Mouse (Mus musculus) liver, embryonic 14.5 days (tissue): ENCODE measurements at regions not wholly inside any gene's neighbourhood (a gene's known extent, or its start where the extent isn't known, plus 50 kb on each side); places are given as distances from the start of the nearest gene placed in this dataset.

ENCODE experiments used
- ATAC-seq: fragments of 200-750 bp; cut with Nextera tagmentation; 2 replicates; pipeline ENCODE4 v1.8.0; 2017; ENCODE audit warnings: moderate number of reproducible peaks, mild to moderate bottlenecking, moderate library complexity; ENCODE audit not compliant: insufficient read depth
- DNase-seq, 3 experiments: peaks; one replicate each; pipeline ENCODE4 v3.0.0-alpha.2; 2012 to 2013; ENCODE audit warnings: low read depth in 3 of 3, low spot score in 3 of 3
- H3K27ac ChIP-seq: fragments of 300-500 bp; sonication (generic); 2 replicates; pipeline ENCODE4 v1.5.1; 2014; ENCODE audit warnings: moderate library complexity, mild to moderate bottlenecking, control low read depth, inconsistent platforms
- H3K27me3 ChIP-seq: fragments of 300-500 bp; sonication (generic); 2 replicates; pipeline ENCODE4 v1.6.1; 2014; ENCODE audit warnings: mild to moderate bottlenecking, low read length, moderate library complexity; ENCODE audit not compliant: control insufficient read depth, insufficient read depth
- H3K36me3 ChIP-seq: fragments of 300-500 bp; sonication (generic); replicated peaks from 2 replicates; pipeline ENCODE4 v1.6.1; 2014; ENCODE audit warnings: low read depth; ENCODE audit not compliant: control insufficient read depth, insufficient read depth
- H3K4me1 ChIP-seq, 2 experiments: fragments of 200-500 bp in 1 of 2; fragments of 300-500 bp in 1 of 2; sonication (generic) in 1 of 2; replicated peaks; 2 replicates each; pipeline ENCODE4 v1.6.1; 2012 to 2014; ENCODE audit warnings: antibody characterized with exemption in 1 of 2, inconsistent platforms in 1 of 2, low read length in 1 of 2; ENCODE audit not compliant: control insufficient read depth in 2 of 2, insufficient read depth in 2 of 2
- H3K4me2 ChIP-seq: fragments of 300-500 bp; sonication (generic); 2 replicates; pipeline ENCODE4 v1.6.1; 2014; ENCODE audit warnings: low read depth, mild to moderate bottlenecking, control low read depth, moderate library complexity
- H3K4me3 ChIP-seq, 2 experiments: fragments of 200-500 bp in 1 of 2; fragments of 300-500 bp in 1 of 2; sonication (generic) in 1 of 2; 2 replicates each; pipeline ENCODE4 v1.5.1; 2012 to 2014; ENCODE audit warnings: low read depth in 2 of 2, low read length in 2 of 2, mild to moderate bottlenecking in 2 of 2, control low read depth in 1 of 2, inconsistent platforms in 1 of 2, moderate library complexity in 1 of 2; ENCODE audit not compliant: insufficient read depth in 1 of 2
- H3K9ac ChIP-seq: fragments of 300-500 bp; sonication (generic); replicated peaks from 2 replicates; pipeline ENCODE4 v1.6.1; 2014; ENCODE audit warnings: mild to moderate bottlenecking, control low read depth, moderate library complexity
- H3K9me3 ChIP-seq: fragments of 300-500 bp; sonication (generic); 2 replicates; pipeline ENCODE4 v1.6.1; 2016; ENCODE audit warnings: low read length, mixed read lengths; ENCODE audit not compliant: control insufficient read depth
- CTCF ChIP-seq: IDR thresholded peaks from 2 replicates; pipeline ENCODE4 v1.5.1; 2016; ENCODE audit warnings: antibody characterized with exemption, low read depth, control low read depth
- EP300 ChIP-seq: IDR thresholded peaks from 2 replicates; pipeline ENCODE4 v1.6.1; 2016; ENCODE audit warnings: antibody characterized with exemption, low read depth
- WGBS: fragments of 180-500 bp; shearing (Covaris S2); extraction: QIAGEN DNeasy Blood & Tissue Kit; methylation state at CpG from one replicate; pipeline ENCODE4 v1.1.7; 2014; ENCODE audit not compliant: insufficient replicate concordance; 5-methylcytosine and 5-hydroxymethylcytosine counted together

DNA sequence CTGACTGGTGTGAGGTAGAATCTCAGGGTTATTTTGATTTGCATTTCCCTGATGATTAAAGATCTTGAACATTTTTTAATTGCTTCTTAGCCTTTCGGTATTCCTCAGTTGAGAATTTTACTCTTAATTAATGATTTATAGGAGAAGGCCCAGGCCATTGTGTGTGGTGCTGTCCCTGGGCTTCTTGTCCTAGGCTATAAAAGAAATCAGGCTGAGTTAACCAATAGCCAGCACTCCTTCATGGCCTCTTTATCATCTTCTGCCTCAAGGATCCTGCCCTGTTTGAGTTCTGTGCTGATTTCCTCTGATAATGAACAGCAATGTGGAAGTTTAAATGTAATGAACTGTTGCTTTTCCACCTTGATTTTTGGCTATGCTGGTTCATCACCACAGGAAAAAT lies 323.3 kb downstream of the Ppp1r3a start:
- Histone ChIP-seq H3K27ac (no peak overlapping the region), H3K27me3 (no peaks in the 10 kb centered on the region), H3K9ac (no peak overlapping the region), H3K4me2 (no peak overlapping the region), H3K9me3 (no peaks in the 10 kb centered on the region), H3K36me3 (no peaks in the 10 kb centered on the region), H3K4me1 (no peaks in the 10 kb centered on the region), H3K4me3 (no peak overlapping the region)
- TF ChIP-seq CTCF (no peak), EP300 (no peak)
- ATAC-seq (no peak), DNase-seq (no peak)
- 66% methylated on average over 1 of the region's 1 CpGs for WGBS

DNA sequence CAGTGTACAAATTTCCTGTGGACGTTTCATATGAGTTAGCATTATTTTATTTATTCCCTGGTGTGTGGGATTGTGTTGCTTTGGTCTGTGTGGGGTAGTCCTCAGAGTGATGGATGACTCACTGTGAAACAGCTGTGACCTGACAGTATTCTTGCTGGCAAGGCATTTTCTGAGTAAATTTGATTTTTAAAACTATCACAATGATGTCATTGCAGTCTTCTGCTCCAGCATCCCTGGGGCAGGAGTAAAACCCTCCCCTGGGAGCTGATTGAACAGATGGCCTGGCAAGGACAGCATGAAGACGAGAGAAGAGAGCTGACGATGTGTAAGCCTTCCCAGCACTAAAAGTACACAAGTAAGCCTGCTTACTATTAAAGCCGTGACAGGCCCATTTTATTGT lies 345.3 kb downstream of the Ppp1r3a start:
- no peak for TF ChIP-seq EP300
- no peak for TF ChIP-seq CTCF
- DNase-seq = no peak
- Histone ChIP-seq H3K9me3 (no peaks in the 10 kb centered on the region), H3K4me2 (no peak overlapping the region), H3K27ac (no peak overlapping the region), H3K9ac (no peak overlapping the region), H3K4me3 (no peak overlapping the region), H3K27me3 (no peaks in the 10 kb centered on the region), H3K36me3 (no peaks in the 10 kb centered on the region), H3K4me1 (no peaks in the 10 kb centered on the region)
- WGBS = 43% methylated on average over 4 of the region's 4 CpGs
- no peak for ATAC-seq

DNA sequence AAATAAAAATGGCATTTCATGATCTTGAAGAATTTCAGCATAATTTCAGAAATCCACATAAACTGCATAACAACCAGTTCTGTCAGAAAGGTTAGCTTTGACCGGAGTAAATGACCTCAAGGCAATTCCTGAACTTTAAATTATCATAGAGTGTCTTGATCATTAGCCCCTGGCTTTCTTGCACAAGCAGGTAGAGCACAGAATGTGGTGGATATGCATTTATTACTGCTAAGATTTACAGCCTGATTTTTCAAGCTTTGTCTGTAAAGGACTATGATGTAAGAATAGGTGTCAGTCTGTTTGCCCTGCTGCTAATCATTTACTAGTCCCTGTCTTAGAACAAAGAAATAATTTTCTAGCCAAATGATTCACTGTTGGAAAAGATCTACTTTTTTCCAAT lies 347.3 kb downstream of the Ppp1r3a start:
- ATAC-seq = no peak
- Histone ChIP-seq H3K4me3 (no peak overlapping the region), H3K9ac (no peak overlapping the region), H3K9me3 (no peaks in the 10 kb centered on the region), H3K4me1 (no peaks in the 10 kb centered on the region), H3K27ac (no peak overlapping the region), H3K27me3 (no peaks in the 10 kb centered on the region), H3K36me3 (no peaks in the 10 kb centered on the region), H3K4me2 (no peak overlapping the region)
- no peak for DNase-seq
- TF ChIP-seq CTCF (no peak), EP300 (no peak)
- WGBS = 53% methylated on average over 1 of the region's 1 CpGs

DNA sequence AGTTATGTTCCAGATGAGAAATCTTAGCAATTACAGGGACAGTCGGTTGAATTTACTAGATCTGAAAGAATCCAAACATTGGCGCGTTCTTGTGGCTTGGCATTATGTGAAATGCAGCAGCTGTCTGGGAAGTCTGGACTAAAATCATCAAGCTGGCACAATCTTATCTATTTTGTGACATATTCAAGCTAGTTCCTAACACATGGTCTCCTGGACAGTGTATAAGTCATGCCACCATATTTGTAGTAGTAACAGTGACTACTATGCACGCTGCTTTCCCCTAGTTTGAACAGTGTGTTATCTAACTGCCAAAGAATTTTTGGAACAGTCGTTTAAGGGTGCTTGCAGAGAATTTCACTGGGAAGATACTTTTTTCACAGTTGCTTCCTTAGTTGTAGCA lies 396.8 kb downstream of the Ppp1r3a start:
- no peak overlapping the region for H3K4me2 ChIP-seq
- H3K27ac ChIP-seq = no peak overlapping the region
- no peaks in the 10 kb centered on the region for H3K27me3 ChIP-seq
- no peak overlapping the region for H3K4me3 ChIP-seq
- H3K9ac ChIP-seq = no peak overlapping the region
- TF ChIP-seq CTCF (no peak), EP300 (no peak)
- H3K36me3 ChIP-seq = no peaks in the 10 kb centered on the region
- H3K4me1 ChIP-seq = no peaks in the 10 kb centered on the region
- ATAC-seq (no peak), DNase-seq (no peak)
- WGBS = 63% methylated on average over 5 of the region's 5 CpGs
- H3K9me3 ChIP-seq = no peaks in the 10 kb centered on the region
